Mouse (Mus musculus) thymus, adult 2 months (tissue): ENCODE results near the gene Myo15b. TPM values are rescaled to one million over a fixed set of nuclear protein-coding genes. Genes with fewer than 3 reads are reported as not detected.

Source experiments
- DNase-seq: peaks from one replicate; pipeline ENCODE4 v3.0.0; 2021
- H3K27ac ChIP-seq: fragments of 200-500 bp; 2 replicates; pipeline ENCODE4 v1.5.1; 2012; ENCODE audit warnings: low read length, control low read depth; ENCODE audit not compliant: control insufficient read depth, insufficient read depth
- H3K27me3 ChIP-seq: fragments of 200-500 bp; 2 replicates; pipeline ENCODE4 v1.6.1; 2012; ENCODE audit warnings: mild to moderate bottlenecking, low read length, moderate library complexity, mixed read lengths; ENCODE audit not compliant: control insufficient read depth, insufficient read depth
- H3K36me3 ChIP-seq: fragments of 200-500 bp; 2 replicates; pipeline ENCODE4 v1.6.1; 2012; ENCODE audit warnings: mild to moderate bottlenecking, low read length, moderate library complexity; ENCODE audit not compliant: control insufficient read depth, insufficient read depth
- H3K4me1 ChIP-seq: fragments of 200-500 bp; replicated peaks from 2 replicates; pipeline ENCODE4 v1.6.1; 2012; ENCODE audit warnings: low read length; ENCODE audit not compliant: control insufficient read depth, insufficient read depth
- H3K4me3 ChIP-seq: fragments of 200-500 bp; 2 replicates; pipeline ENCODE4 v1.5.1; 2012; ENCODE audit warnings: mild to moderate bottlenecking, low read length, control low read depth, moderate library complexity; ENCODE audit not compliant: control insufficient read depth, insufficient read depth
- CTCF ChIP-seq: fragments of 200-500 bp; IDR thresholded peaks from 2 replicates; pipeline ENCODE4 v1.5.1; 2012; ENCODE audit warnings: mild to moderate bottlenecking, control low read depth, low read length, moderate library complexity, borderline replicate concordance; ENCODE audit not compliant: control insufficient read depth, poor library complexity, insufficient read depth; ENCODE audit errors: extremely low read depth
- POLR2A ChIP-seq: fragments of 200-500 bp; IDR thresholded peaks from 2 replicates; pipeline ENCODE4 v1.6.1; 2012; ENCODE audit warnings: mild to moderate bottlenecking, low read length, control low read depth, moderate library complexity; ENCODE audit not compliant: control insufficient read depth, poor library complexity, insufficient read depth; ENCODE audit errors: extremely low read depth
- WGBS: fragments of 180-500 bp; shearing (Covaris S2); methylation state at CpG from one replicate; pipeline ENCODE4 v1.1.7; 2018; 5-methylcytosine and 5-hydroxymethylcytosine counted together
- polyA plus RNA-seq: library from polyadenylated mRNA; depleted of rRNA; stranded (reverse); fragments of >200 nt; gene quantifications from 2 replicates; pipeline ENCODE4 v1.2.3, GENCODE M21; 2012

Myo15b gene
- polyA plus RNA-seq, 1 experiment = 6.1 TPM

DNA sequence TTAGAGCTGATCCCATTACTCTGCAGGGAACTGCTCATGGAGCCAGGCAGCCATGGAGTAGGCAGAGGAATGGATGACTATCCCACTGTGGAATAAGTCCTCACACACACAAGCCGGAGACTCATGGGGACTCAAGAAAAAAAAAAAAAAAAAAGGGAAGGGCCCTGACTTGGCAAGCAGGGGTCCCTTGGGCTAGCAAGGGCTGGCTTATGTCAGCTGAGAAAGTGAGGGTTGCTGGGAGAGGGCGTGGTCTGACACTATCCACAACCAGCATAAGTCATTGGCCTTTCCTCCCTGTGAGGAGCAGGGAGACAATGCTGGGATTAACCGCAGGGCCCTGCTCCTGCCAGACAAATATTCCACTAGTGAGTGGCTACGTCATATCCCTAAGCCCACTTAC, 58.4 kb downstream of the Myo15b start:
- H3K27ac ChIP-seq = no peak overlapping the region
- 96% methylated on average over 4 of the region's 4 CpGs for WGBS

DNA sequence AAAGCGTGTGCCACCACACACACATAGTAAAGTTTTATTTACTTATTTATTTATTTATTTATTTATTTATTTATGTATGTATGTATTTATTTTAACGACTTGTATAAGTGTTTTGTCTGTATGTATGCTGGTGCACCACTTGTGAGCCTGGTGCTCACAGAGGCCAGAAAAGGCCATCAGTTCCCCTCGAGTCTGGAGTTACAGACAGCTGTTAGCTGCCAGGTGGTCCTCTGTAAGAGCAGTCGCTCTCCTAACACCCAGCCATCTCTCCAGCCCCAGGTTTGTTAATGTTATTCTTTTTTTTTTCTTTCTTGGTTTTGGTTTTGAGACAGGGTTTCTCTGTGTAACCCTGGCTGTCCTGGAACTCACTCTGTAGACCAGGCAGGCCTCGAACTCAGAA, 60.4 kb downstream of the Myo15b start:
- no peak for DNase-seq
- 0 out of 2 replicates have a peak, but pooled peaks cover 4% of the 10 kb centered on the region for H3K36me3 ChIP-seq
- TF ChIP-seq CTCF (no peak), POLR2A (no peak)
- no peak overlapping the region for H3K27ac ChIP-seq
- H3K27me3 ChIP-seq = no peaks in the 10 kb centered on the region
- H3K4me1 ChIP-seq = peaks cover 10% of the 10 kb centered on the region
- WGBS = 79% methylated on average over 5 of the region's 5 CpGs
- no peak overlapping the region for H3K4me3 ChIP-seq

More for the DNA sequence above, 58.4 kb downstream of the Myo15b start:
- Histone ChIP-seq H3K36me3 (no peaks in the 10 kb centered on the region), H3K4me3 (no peak overlapping the region), H3K4me1 (peaks cover 25% of the 10 kb centered on the region), H3K27me3 (no peaks in the 10 kb centered on the region)
- DNase-seq = no peak
- TF ChIP-seq CTCF (no peak), POLR2A (no peak)

DNA sequence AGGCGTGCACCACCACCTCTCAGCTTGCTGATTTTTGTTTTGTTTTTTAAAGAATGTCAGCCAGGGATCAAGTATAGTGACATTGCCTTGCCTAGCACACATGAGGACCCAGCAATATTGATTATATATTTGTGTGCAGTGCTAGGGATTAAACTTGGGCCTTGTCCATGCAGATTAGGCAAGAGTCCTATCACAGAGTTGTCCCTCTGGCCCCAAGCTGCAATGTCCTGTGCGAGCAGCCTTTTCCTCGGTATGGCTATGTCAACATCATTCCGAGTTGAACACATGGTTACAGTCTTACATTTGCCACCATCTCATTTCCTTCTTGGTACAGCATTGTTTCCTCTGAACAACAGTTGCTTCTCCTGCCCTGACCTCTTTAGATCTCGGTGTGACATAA, 60.9 kb downstream of the Myo15b start:
- Histone ChIP-seq H3K36me3 (0 out of 2 replicates have a peak, but pooled peaks cover 4% of the 10 kb centered on the region), H3K4me1 (peaks cover 7% of the 10 kb centered on the region), H3K4me3 (no peak overlapping the region), H3K27me3 (no peaks in the 10 kb centered on the region), H3K27ac (no peak overlapping the region)
- TF ChIP-seq POLR2A (no peak), CTCF (no peak)
- DNase-seq = no peak
- 97% methylated on average over 5 of the region's 5 CpGs for WGBS

DNA sequence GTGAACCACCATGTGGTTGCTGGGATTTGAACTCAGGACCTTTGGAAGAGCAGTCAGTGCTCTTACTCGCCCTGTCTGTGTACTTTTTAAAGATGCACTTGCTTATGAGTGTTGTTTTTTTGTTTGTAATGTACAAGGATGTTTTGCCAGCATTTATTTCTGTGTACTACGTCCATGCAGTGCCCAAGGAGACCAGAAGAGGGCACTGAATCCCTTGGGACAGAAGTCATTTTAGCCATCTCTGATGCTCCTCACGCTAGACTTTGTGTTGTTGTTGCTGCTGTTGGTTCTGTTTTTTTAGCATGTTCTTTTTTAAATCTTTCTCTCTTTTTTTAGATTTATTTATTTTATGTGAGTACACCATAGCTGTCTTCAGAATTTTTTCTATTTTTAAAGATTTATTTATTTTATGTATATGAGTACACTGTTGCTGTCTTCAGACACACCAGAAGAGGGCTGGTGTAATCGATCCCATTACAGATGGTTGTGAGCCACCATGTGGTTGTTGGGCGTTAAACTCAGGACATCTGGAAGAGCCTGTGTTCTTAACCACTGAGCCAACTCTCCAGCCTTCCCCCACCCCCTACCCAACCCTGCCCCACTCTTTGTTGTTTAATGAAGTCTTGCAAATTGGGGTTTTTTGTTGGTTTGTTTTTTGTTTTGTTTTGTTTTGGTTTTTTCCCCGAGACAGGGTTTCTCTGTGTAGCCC, 62.1 kb downstream of the Myo15b start:
- no peak overlapping the region for H3K27ac ChIP-seq
- H3K4me1 ChIP-seq = no peaks in the 10 kb centered on the region
- 0 out of 2 replicates have a peak, but pooled peaks cover 4% of the 10 kb centered on the region for H3K36me3 ChIP-seq
- no peaks in the 10 kb centered on the region for H3K27me3 ChIP-seq
- TF ChIP-seq CTCF = no peak
- no peak for TF ChIP-seq POLR2A
- H3K4me3 ChIP-seq = no peak overlapping the region
- 44% methylated on average over 6 of the region's 6 CpGs for WGBS
- peak; percentile 66 for DNase-seq

DNA sequence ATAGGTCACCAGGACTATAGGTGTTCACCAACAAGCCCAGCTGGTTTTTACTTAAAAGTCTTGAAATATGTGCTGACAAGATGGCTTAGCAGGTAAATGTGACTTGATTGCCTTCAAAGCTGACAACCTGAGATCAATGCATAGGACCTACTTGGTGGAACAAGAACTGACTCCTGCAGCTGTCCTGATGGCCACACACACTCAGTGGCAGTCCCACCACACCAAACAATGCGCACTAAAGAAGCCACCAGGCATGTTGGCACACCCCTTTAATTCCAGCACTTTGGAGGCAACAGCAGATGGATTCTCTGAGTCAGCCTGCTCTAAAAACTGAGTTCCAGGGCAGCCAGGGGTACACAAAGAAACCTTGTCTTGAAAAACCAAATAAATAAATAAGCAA, 63.8 kb downstream of the Myo15b start:
- H3K27me3 ChIP-seq = no peaks in the 10 kb centered on the region
- no peaks in the 10 kb centered on the region for H3K4me1 ChIP-seq
- TF ChIP-seq POLR2A (no peak), CTCF (no peak)
- DNase-seq = no peak
- H3K4me3 ChIP-seq = no peak overlapping the region
- 0 out of 2 replicates have a peak, but pooled peaks cover 4% of the 10 kb centered on the region for H3K36me3 ChIP-seq
- WGBS = 100% methylated on average over 1 of the region's 1 CpGs
- H3K27ac ChIP-seq = no peak overlapping the region

DNA sequence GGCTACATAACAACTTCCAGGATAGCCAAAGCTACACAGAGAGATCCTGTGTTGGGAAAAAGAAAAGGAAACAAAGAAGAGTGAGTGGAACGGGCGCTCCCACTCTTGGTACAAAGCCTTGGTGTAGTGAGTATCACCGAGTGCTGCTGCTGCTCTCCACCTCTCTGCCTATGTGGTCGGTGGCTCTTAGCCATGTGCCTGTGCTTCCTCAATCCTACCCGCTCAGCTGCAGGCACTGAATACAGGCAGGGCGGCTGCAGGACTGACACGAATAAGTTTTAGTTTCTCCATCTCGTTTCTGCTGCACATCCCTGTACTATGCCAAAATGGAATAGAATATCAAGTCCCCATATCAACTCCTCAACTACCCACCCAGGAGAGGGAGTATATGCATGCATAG, 70.8 kb downstream of the Myo15b start:
- Histone ChIP-seq H3K27ac (no peak overlapping the region), H3K27me3 (no peaks in the 10 kb centered on the region), H3K4me3 (no peak overlapping the region), H3K36me3 (no peaks in the 10 kb centered on the region), H3K4me1 (peaks cover 3% of the 10 kb centered on the region)
- TF ChIP-seq CTCF (no peak), POLR2A (no peak)
- 86% methylated on average over 8 of the region's 8 CpGs for WGBS
- no peak for DNase-seq

DNA sequence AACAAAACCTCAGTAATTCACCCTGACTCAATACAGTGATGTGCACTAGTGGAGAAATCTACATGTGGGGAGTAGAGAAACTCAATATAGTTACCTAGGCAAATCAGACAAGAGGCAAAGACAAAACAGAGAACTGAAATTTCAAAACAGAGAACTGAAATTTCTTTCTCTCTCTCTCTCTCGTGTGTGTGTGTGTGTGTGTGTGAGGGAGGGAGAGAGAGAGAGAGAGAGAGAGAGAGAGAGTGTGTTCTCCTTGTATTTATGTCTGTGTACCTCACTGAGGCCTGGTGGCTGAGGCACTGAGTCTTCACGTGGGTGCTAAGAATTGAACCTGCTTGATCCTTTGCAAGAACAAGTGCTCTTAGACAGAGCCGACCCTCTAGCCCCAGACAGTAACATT, 71.6 kb downstream of the Myo15b start:
- 60% methylated on average over 3 of the region's 3 CpGs for WGBS
- DNase-seq = no peak
- TF ChIP-seq POLR2A = no peak
- TF ChIP-seq CTCF = no peak
- Histone ChIP-seq H3K36me3 (no peaks in the 10 kb centered on the region), H3K4me1 (peaks cover 3% of the 10 kb centered on the region), H3K4me3 (no peak overlapping the region), H3K27me3 (no peaks in the 10 kb centered on the region), H3K27ac (no peak overlapping the region)
